Mouse (Mus musculus) liver, postnatal 0 days (tissue): Measurements from ENCODE around the gene Ptprg.

Experiments used
- CTCF ChIP-seq: sonication (generic); IDR thresholded peaks from 2 replicates; pipeline ENCODE4 v1.5.1; 2016; ENCODE audit warnings: antibody characterized with exemption, low read depth
- EP300 ChIP-seq: IDR thresholded peaks from 2 replicates; pipeline ENCODE4 v1.6.1; 2016; ENCODE audit warnings: antibody characterized with exemption, low read depth, mild to moderate bottlenecking

DNA sequence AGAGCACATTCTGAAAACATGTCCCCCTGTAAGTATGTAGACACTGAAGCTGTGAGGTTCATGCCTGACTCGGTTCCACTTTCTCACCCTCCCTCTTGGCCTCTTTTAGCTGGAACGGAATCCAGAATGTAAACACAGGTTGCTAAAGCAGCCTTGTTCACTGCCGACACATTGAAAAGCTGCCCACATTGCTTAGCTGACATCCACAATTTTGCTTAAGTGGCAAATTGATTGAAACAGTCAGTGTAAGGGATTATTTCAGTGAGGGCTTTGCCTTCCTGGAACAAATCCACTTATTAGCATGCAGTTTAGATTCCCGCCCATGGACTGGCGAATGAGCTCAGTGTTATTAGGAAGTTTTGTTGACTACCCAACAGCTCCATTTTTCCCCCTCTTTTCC lies 532.8 kb downstream of the Ptprg start:
- no peak for TF ChIP-seq CTCF
- TF ChIP-seq EP300: no peak
